Mouse (Mus musculus): ENCODE data around the gene Grm1. TPM values are rescaled to one million over a fixed set of nuclear protein-coding genes. Genes with fewer than 3 reads are reported as not detected.

Gene Grm1
- polyA plus RNA-seq, 1 experiment: not detected

GRCm38 (mm10) chr10:10744097-10744496 is 338.1 kb downstream of the Grm1 start:
- no peak for TF ChIP-seq GATA1 (IDR thresholded peaks at IDR 0.05; ENCODE audit: borderline replicate concordance, low read length)
- TF ChIP-seq FLI1 (IDR thresholded peaks at IDR 0.05; ENCODE audit: low read length): no peak
- no peak overlapping the region for H3K4me3 ChIP-seq (replicated peaks)
- no peaks in the 10 kb centered on the region for H3K36me3 ChIP-seq (replicated peaks; ENCODE audit: low read length)
- H3K9me3 ChIP-seq: no peaks in the 10 kb centered on the region
- H3K4me1 ChIP-seq: no peaks in the 10 kb centered on the region
- no peaks in the 10 kb centered on the region for H3K27me3 ChIP-seq (replicated peaks)

GRCm38 (mm10) chr10:10742172-10742571 is 340.0 kb downstream of the Grm1 start:
- Histone ChIP-seq H3K4me1 (no peaks in the 10 kb centered on the region), H3K9me3 (no peaks in the 10 kb centered on the region), H3K36me3 (replicated peaks; ENCODE audit: low read length) (no peaks in the 10 kb centered on the region), H3K27me3 (replicated peaks) (no peaks in the 10 kb centered on the region), H3K4me3 (replicated peaks) (no peak overlapping the region)
- no peak for TF ChIP-seq GATA1 (IDR thresholded peaks at IDR 0.05; ENCODE audit: borderline replicate concordance, low read length)
- no peak for TF ChIP-seq FLI1 (IDR thresholded peaks at IDR 0.05; ENCODE audit: low read length)

- no peaks in the 10 kb centered on the region for H3K36me3 ChIP-seq (replicated peaks; ENCODE audit: low read length)
These were observed 340.8 kb downstream of the Grm1 start for GRCm38 (mm10) chr10:10741314-10741713.

GRCm38 (mm10) chr10:10740729-10741128 is 341.4 kb downstream of the Grm1 start:
- no peak for TF ChIP-seq GATA1 (IDR thresholded peaks at IDR 0.05; ENCODE audit: borderline replicate concordance, low read length)
- no peak for TF ChIP-seq FLI1 (IDR thresholded peaks at IDR 0.05; ENCODE audit: low read length)
- Histone ChIP-seq H3K4me1 (no peaks in the 10 kb centered on the region), H3K27me3 (replicated peaks) (no peaks in the 10 kb centered on the region), H3K36me3 (replicated peaks; ENCODE audit: low read length) (no peaks in the 10 kb centered on the region), H3K4me3 (replicated peaks) (no peak overlapping the region), H3K9me3 (no peaks in the 10 kb centered on the region)

More at GRCm38 (mm10) chr10:10741314-10741713, 340.8 kb downstream of the Grm1 start:
- H3K4me1 ChIP-seq: no peaks in the 10 kb centered on the region
- TF ChIP-seq GATA1 (IDR thresholded peaks at IDR 0.05; ENCODE audit: borderline replicate concordance, low read length): no peak
- no peak for TF ChIP-seq FLI1 (IDR thresholded peaks at IDR 0.05; ENCODE audit: low read length)
- no peaks in the 10 kb centered on the region for H3K9me3 ChIP-seq
- no peak overlapping the region for H3K4me3 ChIP-seq (replicated peaks)
- H3K27me3 ChIP-seq (replicated peaks): no peaks in the 10 kb centered on the region

GRCm38 (mm10) chr10:10737041-10737681 is 345.0 kb downstream of the Grm1 start:
- peaks cover 12% of the 10 kb centered on the region for H3K4me1 ChIP-seq
- no peaks in the 10 kb centered on the region for H3K36me3 ChIP-seq (replicated peaks; ENCODE audit: low read length)
- TF ChIP-seq FLI1 (IDR thresholded peaks at IDR 0.05; ENCODE audit: low read length): no peak
- no peak for TF ChIP-seq GATA1 (IDR thresholded peaks at IDR 0.05; ENCODE audit: borderline replicate concordance, low read length)
- no peaks in the 10 kb centered on the region for H3K27me3 ChIP-seq (replicated peaks)
- H3K4me3 ChIP-seq (replicated peaks): no peak overlapping the region
- H3K9me3 ChIP-seq: no peaks in the 10 kb centered on the region

- no peak overlapping the region for H3K4me3 ChIP-seq (replicated peaks)
- TF ChIP-seq FLI1 (IDR thresholded peaks at IDR 0.05; ENCODE audit: low read length) (no peak), GATA1 (IDR thresholded peaks at IDR 0.05; ENCODE audit: borderline replicate concordance, low read length) (no peak)
- H3K4me1 ChIP-seq: peaks cover 12% of the 10 kb centered on the region
- H3K9me3 ChIP-seq: no peaks in the 10 kb centered on the region
- no peaks in the 10 kb centered on the region for H3K27me3 ChIP-seq (replicated peaks)
- no peaks in the 10 kb centered on the region for H3K36me3 ChIP-seq (replicated peaks; ENCODE audit: low read length)
These were observed 347.6 kb downstream of the Grm1 start for GRCm38 (mm10) chr10:10734561-10734960.

- H3K27me3 ChIP-seq (replicated peaks): no peaks in the 10 kb centered on the region
- no peaks in the 10 kb centered on the region for H3K9me3 ChIP-seq
- TF ChIP-seq FLI1 (IDR thresholded peaks at IDR 0.05; ENCODE audit: low read length) (no peak), GATA1 (IDR thresholded peaks at IDR 0.05; ENCODE audit: borderline replicate concordance, low read length) (no peak)
- H3K36me3 ChIP-seq (replicated peaks; ENCODE audit: low read length): no peaks in the 10 kb centered on the region
- peak overlapping the region; percentile 5 for H3K4me3 ChIP-seq (replicated peaks)
- peaks cover 12% of the 10 kb centered on the region for H3K4me1 ChIP-seq
These were observed 349.1 kb downstream of the Grm1 start for GRCm38 (mm10) chr10:10733092-10733491.

GRCm38 (mm10) chr10:10726501-10726900 is 355.7 kb downstream of the Grm1 start:
- H3K9me3 ChIP-seq: no peaks in the 10 kb centered on the region
- H3K36me3 ChIP-seq (replicated peaks; ENCODE audit: low read length): no peaks in the 10 kb centered on the region
- no peaks in the 10 kb centered on the region for H3K27me3 ChIP-seq (replicated peaks)
- TF ChIP-seq GATA1 (IDR thresholded peaks at IDR 0.05; ENCODE audit: borderline replicate concordance, low read length): no peak
- no peak overlapping the region for H3K4me3 ChIP-seq (replicated peaks)
- no peaks in the 10 kb centered on the region for H3K4me1 ChIP-seq

GRCm38 (mm10) chr10:10710837-10711236 is 371.3 kb downstream of the Grm1 start:
- TF ChIP-seq FLI1 (IDR thresholded peaks at IDR 0.05; ENCODE audit: low read length) (no peak), GATA1 (IDR thresholded peaks at IDR 0.05; ENCODE audit: borderline replicate concordance, low read length) (no peak)
- Histone ChIP-seq H3K9me3 (no peaks in the 10 kb centered on the region), H3K4me3 (replicated peaks) (no peak overlapping the region), H3K36me3 (replicated peaks; ENCODE audit: low read length) (no peaks in the 10 kb centered on the region), H3K27me3 (replicated peaks) (no peaks in the 10 kb centered on the region), H3K4me1 (no peaks in the 10 kb centered on the region)

- Histone ChIP-seq H3K4me3 (replicated peaks) (no peak overlapping the region), H3K4me1 (no peaks in the 10 kb centered on the region), H3K9me3 (no peaks in the 10 kb centered on the region), H3K36me3 (replicated peaks; ENCODE audit: low read length) (no peaks in the 10 kb centered on the region), H3K27me3 (replicated peaks) (no peaks in the 10 kb centered on the region)
- TF ChIP-seq GATA1 (IDR thresholded peaks at IDR 0.05; ENCODE audit: borderline replicate concordance, low read length) (no peak), FLI1 (IDR thresholded peaks at IDR 0.05; ENCODE audit: low read length) (no peak)
These were observed 371.8 kb downstream of the Grm1 start for GRCm38 (mm10) chr10:10710359-10710758.
